Mouse (Mus musculus) liver, embryonic 14.5 days (tissue): ENCODE results near the gene 2900026A02Rik. TPM values are rescaled to one million over a fixed set of nuclear protein-coding genes. Genes with fewer than 3 reads are reported as not detected.

Experiments
- ATAC-seq: fragments of 200-750 bp; cut with Nextera tagmentation; 2 replicates; pipeline ENCODE4 v1.8.0; 2017; ENCODE audit warnings: moderate number of reproducible peaks, mild to moderate bottlenecking, moderate library complexity; ENCODE audit not compliant: insufficient read depth
- DNase-seq, 3 experiments: peaks; one replicate each; pipeline ENCODE4 v3.0.0-alpha.2; 2012 to 2013; ENCODE audit warnings: low read depth in 3 of 3, low spot score in 3 of 3
- H3K27ac ChIP-seq: fragments of 300-500 bp; sonication (generic); 2 replicates; pipeline ENCODE4 v1.5.1; 2014; ENCODE audit warnings: moderate library complexity, mild to moderate bottlenecking, control low read depth, inconsistent platforms
- H3K27me3 ChIP-seq: fragments of 300-500 bp; sonication (generic); 2 replicates; pipeline ENCODE4 v1.6.1; 2014; ENCODE audit warnings: mild to moderate bottlenecking, low read length, moderate library complexity; ENCODE audit not compliant: control insufficient read depth, insufficient read depth
- H3K36me3 ChIP-seq: fragments of 300-500 bp; sonication (generic); replicated peaks from 2 replicates; pipeline ENCODE4 v1.6.1; 2014; ENCODE audit warnings: low read depth; ENCODE audit not compliant: control insufficient read depth, insufficient read depth
- H3K4me1 ChIP-seq, 2 experiments: fragments of 200-500 bp in 1 of 2; fragments of 300-500 bp in 1 of 2; sonication (generic) in 1 of 2; replicated peaks; 2 replicates each; pipeline ENCODE4 v1.6.1; 2012 to 2014; ENCODE audit warnings: antibody characterized with exemption in 1 of 2, inconsistent platforms in 1 of 2, low read length in 1 of 2; ENCODE audit not compliant: control insufficient read depth in 2 of 2, insufficient read depth in 2 of 2
- H3K4me2 ChIP-seq: fragments of 300-500 bp; sonication (generic); 2 replicates; pipeline ENCODE4 v1.6.1; 2014; ENCODE audit warnings: low read depth, mild to moderate bottlenecking, control low read depth, moderate library complexity
- H3K4me3 ChIP-seq, 2 experiments: fragments of 200-500 bp in 1 of 2; fragments of 300-500 bp in 1 of 2; sonication (generic) in 1 of 2; 2 replicates each; pipeline ENCODE4 v1.5.1; 2012 to 2014; ENCODE audit warnings: low read depth in 2 of 2, low read length in 2 of 2, mild to moderate bottlenecking in 2 of 2, control low read depth in 1 of 2, inconsistent platforms in 1 of 2, moderate library complexity in 1 of 2; ENCODE audit not compliant: insufficient read depth in 1 of 2
- H3K9ac ChIP-seq: fragments of 300-500 bp; sonication (generic); replicated peaks from 2 replicates; pipeline ENCODE4 v1.6.1; 2014; ENCODE audit warnings: mild to moderate bottlenecking, control low read depth, moderate library complexity
- H3K9me3 ChIP-seq: fragments of 300-500 bp; sonication (generic); 2 replicates; pipeline ENCODE4 v1.6.1; 2016; ENCODE audit warnings: low read length, mixed read lengths; ENCODE audit not compliant: control insufficient read depth
- CTCF ChIP-seq: IDR thresholded peaks from 2 replicates; pipeline ENCODE4 v1.5.1; 2016; ENCODE audit warnings: antibody characterized with exemption, low read depth, control low read depth
- EP300 ChIP-seq: IDR thresholded peaks from 2 replicates; pipeline ENCODE4 v1.6.1; 2016; ENCODE audit warnings: antibody characterized with exemption, low read depth
- WGBS: fragments of 180-500 bp; shearing (Covaris S2); extraction: QIAGEN DNeasy Blood & Tissue Kit; methylation state at CpG from one replicate; pipeline ENCODE4 v1.1.7; 2014; ENCODE audit not compliant: insufficient replicate concordance; 5-methylcytosine and 5-hydroxymethylcytosine counted together
- polyA plus RNA-seq, 2 experiments: library from polyadenylated mRNA; depleted of rRNA in 1 of 2; stranded (reverse) in 1 of 2; unstranded in 1 of 2; fragments of >200 nt; fragmentation: Nextera tagmentation in 1 of 2; extraction: Ambion mirVana in 1 of 2; gene quantifications; 2 replicates each; pipeline versions ENCODE4 v1.2.1 to v1.2.3; 2012 to 2014

Gene 2900026A02Rik
- polyA plus RNA-seq, 2 experiments: 0.63 to 1.1 TPM

DNA sequence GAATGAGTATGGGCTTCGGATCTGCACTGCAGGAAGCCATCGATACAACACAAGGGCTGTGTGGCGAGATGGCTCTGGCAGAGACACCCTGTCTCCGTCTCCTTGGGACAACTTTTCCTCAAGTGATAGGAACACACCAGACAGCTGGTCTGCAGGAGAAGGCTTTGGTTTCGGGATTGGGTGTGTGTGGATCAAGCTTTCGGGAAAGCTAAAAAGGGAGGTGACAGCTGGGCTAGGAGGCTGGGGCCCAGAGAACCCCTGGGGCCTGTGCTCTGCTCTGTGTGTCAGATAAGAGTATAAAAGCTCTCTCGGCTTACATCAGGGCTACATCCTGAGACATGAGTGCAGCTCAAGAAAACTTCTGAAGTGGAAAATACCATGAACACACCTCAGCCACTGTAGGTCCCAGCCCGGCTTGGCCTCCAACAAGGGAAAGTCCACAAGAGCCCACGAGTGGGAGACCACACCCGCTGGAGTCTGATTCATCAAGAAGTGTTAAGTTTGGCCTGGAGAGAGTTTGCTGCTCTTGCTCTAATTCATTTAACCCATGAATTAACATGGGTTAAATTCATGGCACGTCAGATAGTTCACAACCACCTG is 112.8 kb downstream of the 2900026A02Rik start:
- DNase-seq (no peak), ATAC-seq (peak; percentile 33; the same call in 1 of the 2 replicates)
- Histone ChIP-seq H3K27me3 (no peaks in the 10 kb centered on the region), H3K4me3 (no peak overlapping the region), H3K9me3 (no peaks in the 10 kb centered on the region), H3K27ac (no peak overlapping the region), H3K9ac (no peak overlapping the region), H3K36me3 (no peaks in the 10 kb centered on the region), H3K4me1 (peaks cover 0 to 25% of the 10 kb centered on the region in 2 experiments; a peak in 2 of 4 replicates), H3K4me2 (no peak overlapping the region)
- TF ChIP-seq CTCF (no peak), EP300 (no peak)
- WGBS: 50% methylated on average over 11 of the region's 11 CpGs

DNA sequence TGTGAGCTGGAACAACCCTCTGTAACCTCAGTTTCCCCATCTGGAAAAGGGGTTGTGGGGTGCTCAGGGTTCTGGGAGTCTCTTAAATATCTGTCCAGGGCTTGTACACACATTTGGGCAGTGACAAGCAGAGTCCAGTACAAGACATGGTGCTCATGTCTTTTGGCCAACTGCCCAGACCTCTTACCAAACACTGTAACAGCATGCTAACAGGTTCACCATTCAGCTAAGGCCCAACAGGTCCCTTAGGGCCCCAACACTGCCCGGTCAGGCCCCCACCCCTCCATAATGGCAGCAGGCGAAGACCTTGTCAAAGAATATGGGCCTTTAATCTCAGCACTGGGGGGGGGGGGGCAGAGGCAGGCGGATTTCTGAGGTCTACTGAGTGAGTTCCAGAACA is 113.3 kb downstream of the 2900026A02Rik start:
- no peaks in the 10 kb centered on the region for H3K36me3 ChIP-seq
- no peak overlapping the region for H3K4me2 ChIP-seq
- WGBS: 49% methylated on average over 3 of the region's 3 CpGs
- peaks cover 0 to 24% of the 10 kb centered on the region in 2 experiments; a peak in 2 of 4 replicates for H3K4me1 ChIP-seq
- no peak overlapping the region for H3K27ac ChIP-seq
- ATAC-seq: no peak
- DNase-seq: no peak
- TF ChIP-seq EP300 (no peak), CTCF (no peak)
- no peaks in the 10 kb centered on the region for H3K9me3 ChIP-seq
- no peak overlapping the region for H3K9ac ChIP-seq
- no peak overlapping the region for H3K4me3 ChIP-seq
- no peaks in the 10 kb centered on the region for H3K27me3 ChIP-seq

DNA sequence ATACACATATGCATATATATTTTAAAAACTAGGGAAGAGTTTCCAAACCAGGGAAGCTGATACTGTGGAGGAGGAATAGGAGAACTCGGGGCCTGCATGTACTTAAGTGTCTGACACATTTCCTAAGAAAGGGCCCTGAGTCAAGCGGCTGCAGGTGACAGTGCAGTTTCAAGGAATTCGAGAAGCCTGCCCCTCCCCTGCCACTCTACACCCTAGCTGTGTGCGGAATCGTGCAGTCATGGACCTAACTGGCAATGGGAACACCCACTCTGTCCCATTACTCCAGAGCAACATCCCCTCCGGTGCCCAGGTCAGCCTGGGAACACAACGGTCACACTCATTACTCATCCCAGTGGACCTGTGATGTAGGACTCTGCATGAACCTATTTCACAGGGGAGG is 114.4 kb downstream of the 2900026A02Rik start:
- H3K27ac ChIP-seq: no peak overlapping the region
- no peaks in the 10 kb centered on the region for H3K36me3 ChIP-seq
- WGBS: 76% methylated on average over 7 of the region's 7 CpGs
- no peaks in the 10 kb centered on the region for H3K27me3 ChIP-seq
- H3K9me3 ChIP-seq: no peaks in the 10 kb centered on the region
- H3K4me3 ChIP-seq: no peak overlapping the region
- no peak overlapping the region for H3K4me2 ChIP-seq
- TF ChIP-seq EP300 (no peak), CTCF (no peak)
- DNase-seq (no peak), ATAC-seq (no peak)
- H3K4me1 ChIP-seq: peaks cover 0 to 17% of the 10 kb centered on the region in 2 experiments; a peak in 2 of 4 replicates
- no peak overlapping the region for H3K9ac ChIP-seq

DNA sequence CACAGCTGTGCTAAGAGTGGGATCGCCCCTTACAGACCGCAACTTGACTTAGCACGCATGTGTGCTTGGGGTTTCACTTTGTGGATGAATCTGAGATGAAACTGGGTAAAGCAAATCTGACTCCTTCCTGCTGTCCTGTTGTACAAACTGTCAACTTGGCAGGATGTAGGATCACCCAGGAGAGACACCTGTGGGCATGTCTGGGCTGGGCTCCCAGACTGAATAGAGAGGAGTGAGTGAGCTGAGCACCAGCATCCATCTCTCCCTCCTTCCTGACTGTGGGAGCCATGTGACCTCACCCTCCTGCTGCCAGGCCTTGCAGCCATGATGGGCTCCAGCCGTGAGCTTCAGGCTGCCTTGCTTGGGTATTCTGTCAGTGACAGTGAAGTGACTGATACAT is 115.6 kb downstream of the 2900026A02Rik start:
- 75% methylated on average over 4 of the region's 4 CpGs for WGBS
- H3K4me1 ChIP-seq: peaks cover 0 to 9% of the 10 kb centered on the region in 2 experiments; a peak in 2 of 4 replicates
- H3K9ac ChIP-seq: no peak overlapping the region
- H3K4me2 ChIP-seq: no peak overlapping the region
- no peak for ATAC-seq
- no peak for TF ChIP-seq CTCF
- no peak for TF ChIP-seq EP300
- H3K4me3 ChIP-seq: no peak overlapping the region
- H3K27ac ChIP-seq: no peak overlapping the region
- no peaks in the 10 kb centered on the region for H3K36me3 ChIP-seq
- H3K9me3 ChIP-seq: no peaks in the 10 kb centered on the region
- no peak for DNase-seq
- no peaks in the 10 kb centered on the region for H3K27me3 ChIP-seq

DNA sequence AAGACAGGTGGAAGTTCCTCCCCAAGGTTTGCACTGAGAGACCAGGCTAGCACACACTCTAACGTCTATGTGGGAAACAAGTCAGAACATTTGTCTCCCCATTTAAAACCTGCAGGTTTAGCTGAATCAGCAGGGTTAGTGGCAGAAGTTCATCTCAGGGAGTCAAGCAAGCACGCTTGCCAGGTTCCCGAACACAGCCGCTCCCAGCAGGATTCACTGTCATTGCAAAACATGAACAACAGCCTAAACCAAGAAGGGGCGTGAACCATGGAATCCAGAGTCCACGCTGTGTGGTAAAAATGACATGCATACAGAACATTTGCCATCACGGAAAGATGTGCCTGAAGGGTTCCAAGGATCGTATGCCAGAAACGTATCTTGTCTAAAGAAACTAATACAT is 116.0 kb downstream of the 2900026A02Rik start:
- Histone ChIP-seq H3K4me3 (no peak overlapping the region), H3K27me3 (no peaks in the 10 kb centered on the region), H3K4me2 (no peak overlapping the region), H3K9ac (no peak overlapping the region), H3K36me3 (no peaks in the 10 kb centered on the region), H3K4me1 (peaks cover 0 to 7% of the 10 kb centered on the region in 2 experiments; a peak in 2 of 4 replicates), H3K9me3 (no peaks in the 10 kb centered on the region), H3K27ac (no peak overlapping the region)
- DNase-seq: no peak
- ATAC-seq: no peak
- 68% methylated on average over 9 of the region's 9 CpGs for WGBS
- no peak for TF ChIP-seq EP300
- no peak for TF ChIP-seq CTCF
